Mouse (Mus musculus) spleen, postnatal 4 days (tissue): ENCODE data around the gene Gng7.

Experiments
- DNase-seq, 2 experiments: peaks; one replicate each; pipeline ENCODE4 v3.0.0; 2022; ENCODE audit warnings: low spot score in 2 of 2

Gene Gng7

DNA sequence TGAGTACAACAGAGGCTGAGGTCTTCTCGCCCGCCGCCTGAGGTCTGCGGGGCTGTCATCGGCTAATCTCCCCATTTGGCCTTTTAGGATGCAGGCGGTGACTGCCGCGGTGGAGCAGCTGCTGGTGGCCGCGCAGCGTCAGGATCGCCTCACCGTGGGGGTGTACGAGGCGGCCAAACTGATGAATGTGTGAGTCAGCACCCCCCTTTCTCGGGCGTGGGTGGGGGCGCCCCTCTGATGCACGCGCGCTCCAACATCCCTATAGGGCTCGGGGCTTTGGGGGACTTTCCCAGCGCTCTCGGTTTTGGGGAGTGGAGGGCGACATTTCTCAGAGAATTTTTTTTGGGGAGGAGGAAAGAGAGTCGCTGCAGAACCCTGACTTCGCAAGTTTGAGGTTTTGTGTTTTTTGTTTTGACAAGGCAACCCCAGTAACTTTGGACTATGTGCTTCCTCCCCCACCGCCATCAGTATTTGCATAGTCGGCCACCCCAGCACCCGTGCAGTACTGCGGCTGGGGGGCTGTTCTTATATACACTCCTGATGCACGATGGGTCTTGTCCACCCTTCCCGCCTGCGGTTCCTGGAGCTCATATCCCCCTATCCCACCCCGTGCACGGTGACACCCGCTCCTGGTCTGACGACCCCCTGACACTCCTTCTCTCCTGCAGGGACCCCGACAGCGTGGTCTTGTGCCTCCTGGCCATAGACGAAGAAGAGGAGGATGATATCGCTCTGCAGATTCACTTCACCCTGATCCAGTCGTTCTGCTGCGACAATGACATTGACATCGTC lies 84.2 kb downstream of the Gng7 start:
- DNase-seq = peak in 1 of 2 experiments; percentile 43

DNA sequence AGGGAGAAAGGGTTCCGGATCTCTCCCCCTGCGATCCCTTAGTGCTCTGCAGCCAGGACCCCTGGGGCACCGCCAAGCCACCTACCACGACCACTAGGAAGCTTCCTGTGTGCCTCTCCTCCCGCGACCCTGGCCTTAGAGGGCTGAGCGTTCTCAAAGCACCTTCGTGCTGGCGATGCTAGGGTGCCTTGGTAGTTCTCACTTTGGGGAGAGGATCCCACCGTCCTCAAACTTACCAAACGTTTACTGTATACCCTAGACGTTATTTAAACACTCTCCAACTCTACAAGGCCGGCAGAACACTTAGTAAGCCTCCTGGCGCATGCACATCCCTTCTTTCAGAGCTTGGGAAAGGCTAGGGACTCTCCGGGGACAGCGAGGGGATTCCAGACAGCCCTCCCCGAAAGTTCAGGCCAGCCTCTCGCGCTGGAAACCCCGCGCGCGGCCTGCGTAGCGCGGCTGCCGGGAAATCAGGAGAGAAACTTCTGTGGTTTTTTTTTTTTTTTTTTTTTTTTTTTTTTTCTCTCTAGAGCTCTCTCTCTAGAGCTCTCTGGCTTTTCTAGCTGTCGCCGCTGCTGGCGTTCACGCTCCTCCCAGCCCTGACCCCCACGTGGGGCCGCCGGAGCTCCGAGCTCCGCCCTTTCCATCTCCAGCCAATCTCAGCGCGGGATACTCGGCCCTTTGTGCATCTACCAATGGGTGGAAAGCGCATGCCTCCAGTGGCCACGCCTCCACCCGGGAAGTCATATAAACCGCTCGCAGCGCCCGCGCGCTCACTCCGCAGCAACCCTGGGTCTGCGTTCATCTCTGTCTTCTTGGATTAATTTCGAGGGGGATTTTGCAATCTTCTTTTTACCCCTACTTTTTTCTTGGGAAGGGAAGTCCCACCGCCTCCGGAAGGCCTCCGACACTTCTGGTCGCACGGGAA lies 85.2 kb downstream of the Gng7 start, which contains the start of gene Gadd45b:
Gadd45b (plus strand) TSS at position 775 of the 928 bp plus-strand sequence.
- peak; percentile 98 to 99 for DNase-seq

DNA sequence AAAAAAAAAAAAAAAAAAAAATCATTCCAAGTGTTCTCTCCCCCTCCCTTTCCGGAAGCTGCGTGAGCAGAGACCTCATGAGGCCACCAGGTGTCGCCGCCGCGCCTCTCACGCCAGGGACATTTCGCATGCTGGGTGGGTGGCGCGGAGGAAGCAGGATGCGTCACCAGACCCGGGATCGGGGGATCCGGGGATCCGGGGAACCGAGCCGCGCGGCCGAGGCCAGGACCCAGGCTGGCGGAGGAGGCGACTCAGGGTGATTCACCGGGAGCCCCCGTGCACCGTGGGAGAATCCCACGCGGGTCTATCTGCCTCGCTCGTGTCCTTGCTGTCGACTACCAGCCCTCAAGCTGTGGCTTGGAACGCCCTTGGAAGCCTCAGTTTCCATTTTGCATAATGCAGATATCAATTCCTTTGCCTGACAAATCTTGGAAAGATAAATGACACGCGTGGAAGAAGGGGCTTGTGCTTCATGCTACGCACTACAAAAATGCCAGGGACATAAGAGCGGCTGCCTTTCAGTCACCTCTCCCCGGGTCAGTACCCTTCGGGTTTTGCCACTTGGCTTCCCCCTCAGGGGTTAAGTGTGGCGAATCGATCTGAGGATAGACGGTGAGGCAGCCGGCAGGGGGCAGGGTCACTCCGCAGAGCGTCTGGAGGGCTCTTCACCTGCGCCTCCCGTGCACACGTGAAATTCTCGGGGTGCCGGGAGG lies 86.0 kb downstream of the Gng7 start:
- peak; percentile 81 to 92 for DNase-seq

DNA sequence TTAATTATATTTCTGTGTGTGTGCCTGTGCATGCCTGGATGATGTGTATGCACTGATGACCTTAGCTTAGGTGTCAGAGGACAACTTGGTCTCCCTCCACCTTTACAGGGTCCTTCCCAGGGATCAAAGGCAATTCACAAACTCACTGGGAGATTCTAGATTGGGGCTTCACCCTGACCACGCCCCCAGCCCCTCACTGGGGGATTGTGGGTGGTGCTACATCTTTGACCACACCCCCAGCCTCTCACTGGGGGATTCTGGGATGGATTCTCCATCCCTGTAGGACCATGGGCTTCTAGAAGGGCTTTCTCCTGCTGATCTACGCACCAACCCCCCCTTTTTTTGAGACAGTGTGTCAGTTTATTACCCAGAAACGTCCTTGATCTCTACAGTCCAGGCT lies 89.3 kb downstream of the Gng7 start:
- no peak for DNase-seq

DNA sequence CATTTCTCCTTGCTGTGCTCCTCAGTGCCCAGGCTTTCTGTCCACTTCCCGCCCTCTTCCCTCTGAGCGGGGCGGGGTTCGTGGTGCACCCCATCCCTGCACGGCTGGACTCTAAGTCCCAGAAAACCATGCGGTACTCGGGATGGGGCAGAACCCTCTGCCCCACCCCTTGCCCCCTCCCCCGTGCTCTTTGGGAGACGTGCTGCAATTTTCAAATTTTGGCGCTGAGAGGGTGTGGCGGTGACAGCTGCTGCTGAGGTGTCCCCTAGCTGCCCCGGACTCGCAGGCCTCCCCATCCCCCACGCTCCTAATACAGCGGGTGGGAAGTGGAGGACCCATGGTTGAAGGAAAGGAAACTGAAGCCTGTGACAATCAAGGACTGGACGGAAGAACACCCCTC lies 92.8 kb downstream of the Gng7 start:
- DNase-seq = no peak

DNA sequence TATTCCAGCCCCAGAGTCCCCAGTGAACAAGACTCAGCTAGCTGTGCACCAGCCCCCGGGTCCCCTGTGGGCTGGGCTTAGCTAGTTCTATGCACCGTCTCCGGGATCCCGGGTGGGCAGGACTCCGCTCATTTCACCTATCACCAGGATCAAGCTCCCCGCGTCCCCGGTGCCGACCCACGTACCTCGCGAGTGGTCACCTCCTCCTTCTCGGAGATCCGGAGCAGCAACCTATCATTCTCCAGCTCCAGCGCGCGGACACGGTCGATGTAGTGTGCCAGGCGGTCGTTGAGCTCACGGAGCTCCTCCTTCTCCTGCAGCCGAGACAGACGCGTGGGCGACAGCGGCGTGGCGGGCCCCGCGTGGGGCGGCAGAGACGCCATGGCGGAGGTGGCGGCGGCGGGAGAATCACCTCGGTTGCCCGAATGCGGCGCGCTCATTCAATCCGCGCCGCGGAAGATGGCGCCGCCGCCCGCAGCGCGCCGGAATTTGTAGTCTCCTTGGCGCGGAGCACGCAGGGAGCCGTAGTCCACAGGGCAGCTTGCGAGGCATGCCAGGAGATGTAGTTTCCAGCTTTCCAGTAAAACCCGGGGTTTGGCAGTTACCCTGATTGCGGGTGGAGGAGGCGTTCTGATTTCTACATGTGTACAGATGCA lies 96.8 kb downstream of the Gng7 start, which contains the start of gene Lmnb2:
Lmnb2 (minus strand) TSS at position 467 of the 656 bp plus-strand sequence.
- DNase-seq = peak; percentile 60 to 85

DNA sequence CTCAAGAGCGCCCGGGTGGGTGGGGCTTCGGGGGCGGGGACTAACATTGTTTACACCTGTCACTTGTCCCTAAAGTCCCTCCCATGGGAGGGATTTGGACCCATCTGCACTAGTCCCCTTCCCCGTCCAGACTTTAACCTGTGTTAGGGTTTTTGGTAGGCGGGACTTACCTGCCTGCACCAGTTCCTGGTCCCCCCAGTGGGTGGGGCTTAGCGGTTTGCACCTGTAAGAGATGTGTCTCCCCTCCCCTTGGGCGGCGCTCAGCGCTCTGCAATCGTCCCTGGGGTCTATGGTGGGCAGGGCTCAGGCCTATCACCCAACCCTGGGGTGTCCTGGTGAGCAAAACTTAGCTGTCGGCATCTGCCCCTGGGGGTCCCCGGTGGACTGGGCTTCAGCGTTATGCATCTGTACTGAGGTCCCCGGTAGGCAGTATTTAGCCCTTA lies 97.4 kb downstream of the Gng7 start:
- DNase-seq = no peak

DNA sequence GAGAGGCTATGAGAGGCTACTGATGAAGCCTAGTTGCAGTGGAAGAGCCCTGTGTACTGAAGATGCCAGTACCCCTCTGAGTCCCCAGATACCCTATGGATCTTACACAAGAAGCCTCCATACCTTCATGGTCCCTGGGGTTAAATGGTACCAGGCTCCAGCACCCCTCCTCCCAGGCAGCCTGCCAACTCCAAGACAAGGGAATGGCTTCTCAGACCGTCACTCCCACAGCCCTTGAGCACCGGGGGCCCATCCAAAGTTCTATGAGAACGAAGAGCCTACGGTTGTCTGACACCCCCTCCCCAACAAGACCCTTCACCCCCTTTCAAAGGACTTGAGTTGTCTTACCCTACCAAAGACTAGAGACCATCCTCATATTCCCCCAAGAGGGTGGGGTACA lies 99.0 kb downstream of the Gng7 start:
- no peak for DNase-seq

DNA sequence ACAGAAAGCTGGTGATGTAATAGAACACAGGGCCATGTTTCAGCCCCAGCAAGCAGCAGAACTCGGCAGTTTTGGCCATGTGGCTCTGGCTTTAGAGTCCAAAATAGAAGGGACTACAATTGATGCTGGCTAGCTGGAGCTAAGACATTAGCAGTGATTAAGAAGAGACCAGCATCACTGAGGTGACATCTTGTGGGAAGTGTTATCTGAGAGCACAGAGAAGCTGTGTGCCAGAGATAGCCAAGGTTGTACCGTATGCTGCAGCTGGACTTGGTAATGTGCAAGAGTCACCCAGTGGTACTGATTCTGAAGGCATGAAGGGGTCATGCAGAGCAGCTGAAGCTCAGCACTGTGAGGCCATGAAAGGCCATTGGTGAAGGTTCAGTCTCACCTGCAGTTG lies 99.5 kb downstream of the Gng7 start:
- DNase-seq = no peak

DNA sequence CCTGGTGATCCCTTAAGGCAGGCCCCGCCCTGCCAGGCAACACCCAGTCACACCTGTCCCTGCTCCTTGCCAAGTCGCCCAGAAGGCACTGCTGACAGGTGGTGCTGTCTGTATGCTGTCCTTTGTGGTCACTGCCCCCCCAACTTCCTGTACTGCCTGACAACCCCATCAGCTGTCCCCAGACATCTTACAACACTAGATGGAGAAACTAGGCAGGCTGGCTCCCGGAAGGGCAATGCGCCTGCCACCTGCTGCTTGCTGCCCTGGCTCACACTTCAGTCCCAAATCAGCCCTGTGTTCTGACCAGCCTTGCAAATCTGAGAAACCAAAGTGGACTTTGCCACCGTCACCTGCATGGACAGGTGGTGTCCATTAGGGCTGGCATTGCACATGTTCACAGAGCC lies 100.5 kb downstream of the Gng7 start:
- no peak for DNase-seq

DNA sequence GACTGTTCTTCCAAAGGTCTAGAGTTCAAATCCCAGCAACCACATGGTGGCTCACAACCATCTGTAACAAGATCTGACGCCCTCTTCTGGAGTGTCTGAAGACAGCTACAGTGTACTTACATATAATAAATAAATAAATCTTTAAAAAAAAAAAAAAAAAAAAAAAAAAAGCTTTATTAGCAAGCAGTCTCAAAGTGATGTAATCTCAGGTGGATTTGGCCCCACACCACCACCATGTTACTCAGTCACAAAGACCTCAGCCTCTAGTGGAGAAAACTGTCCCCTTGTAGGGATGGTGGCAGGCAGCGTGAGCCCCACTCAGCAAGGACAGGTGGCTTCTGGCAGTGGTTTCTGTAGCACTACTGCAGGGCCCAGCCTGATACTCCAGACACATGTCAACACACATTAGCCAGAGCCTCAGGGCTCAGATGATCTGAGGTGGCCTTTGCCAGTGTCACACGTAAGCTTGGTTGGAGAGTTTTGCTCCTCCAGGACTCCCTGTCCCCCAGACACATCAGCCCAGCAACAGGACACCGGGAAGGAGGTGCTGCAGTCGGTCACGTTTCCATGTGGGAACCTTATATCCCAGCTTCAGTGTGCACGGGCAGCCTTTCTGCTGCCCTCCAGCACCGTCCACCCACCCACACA lies 101.3 kb downstream of the Gng7 start:
- DNase-seq = no peak

DNA sequence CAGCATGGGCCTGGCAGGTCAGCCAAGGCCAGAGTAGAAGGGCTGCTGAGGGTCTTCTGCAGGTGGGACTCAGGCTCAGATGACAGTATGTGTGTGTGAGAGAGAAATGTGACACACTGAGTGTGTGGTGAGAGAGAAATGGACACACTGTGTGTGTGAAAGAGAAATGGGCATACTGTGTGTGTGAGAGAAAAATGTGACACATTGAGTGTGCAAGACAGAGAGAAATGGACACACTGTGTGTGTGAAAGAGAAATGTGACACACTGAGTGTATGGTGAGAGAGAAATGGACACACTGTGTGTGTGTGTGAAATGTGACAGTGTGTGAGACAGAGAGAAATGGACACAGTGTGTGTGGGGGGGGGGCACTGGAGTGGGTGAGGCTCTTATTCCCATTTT lies 102.9 kb downstream of the Gng7 start:
- no peak for DNase-seq

DNA sequence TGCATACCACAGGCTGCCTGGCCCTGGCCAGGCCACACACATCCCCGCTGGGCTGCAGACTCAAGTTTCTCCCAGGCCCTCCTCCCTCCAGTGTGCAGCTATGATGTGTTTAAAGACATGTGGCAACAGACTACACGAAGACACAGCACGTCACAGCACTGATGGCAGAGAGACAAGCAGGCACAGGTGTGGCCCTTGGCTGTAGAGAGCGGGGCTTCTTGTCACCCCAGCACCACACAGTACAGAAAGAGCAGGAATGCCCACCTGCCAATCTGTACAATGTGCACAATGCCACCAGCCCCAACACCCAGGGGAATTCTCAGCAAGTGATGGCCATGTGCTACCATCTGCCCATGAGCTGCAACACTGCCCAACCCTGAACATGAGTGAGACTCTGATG lies 103.4 kb downstream of the Gng7 start:
- DNase-seq = no peak

DNA sequence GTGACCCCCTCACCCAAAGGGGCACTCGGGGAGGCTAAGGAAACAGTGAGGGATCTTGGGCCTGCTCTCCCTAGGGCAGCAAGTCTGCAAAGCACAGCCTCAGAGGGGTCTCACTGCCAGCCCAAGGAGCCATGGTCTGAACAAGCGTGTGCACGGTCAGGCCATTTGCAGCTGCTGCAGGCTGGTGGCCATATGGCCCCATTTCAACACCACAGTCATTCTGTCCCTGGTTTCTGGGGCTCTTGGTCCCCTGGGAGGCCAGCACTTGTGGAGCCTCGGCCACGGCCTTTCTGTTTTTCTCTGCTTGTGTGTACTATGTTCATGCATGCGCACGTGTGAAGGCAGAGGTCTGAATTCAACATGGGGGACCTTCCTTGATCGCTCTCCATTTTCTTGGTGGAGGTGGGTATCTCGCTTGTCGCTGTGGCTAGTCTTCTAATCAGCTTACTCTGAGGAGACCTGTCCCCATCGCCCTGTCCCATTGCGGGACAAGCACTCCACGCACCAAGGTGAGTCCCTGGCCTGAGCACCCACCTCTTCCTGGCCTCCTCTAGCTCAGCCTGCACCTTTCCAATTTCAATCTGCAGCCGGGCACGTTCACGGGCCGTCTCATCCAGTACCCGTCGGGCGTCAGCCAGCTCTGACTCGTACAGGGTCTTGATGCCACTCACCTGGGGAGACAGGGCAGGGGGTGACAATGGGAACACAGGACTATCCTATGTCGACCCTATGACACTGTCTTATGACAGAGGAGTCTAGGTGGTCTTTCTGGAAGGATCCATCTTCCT lies 105.2 kb downstream of the Gng7 start:
- DNase-seq = no peak

DNA sequence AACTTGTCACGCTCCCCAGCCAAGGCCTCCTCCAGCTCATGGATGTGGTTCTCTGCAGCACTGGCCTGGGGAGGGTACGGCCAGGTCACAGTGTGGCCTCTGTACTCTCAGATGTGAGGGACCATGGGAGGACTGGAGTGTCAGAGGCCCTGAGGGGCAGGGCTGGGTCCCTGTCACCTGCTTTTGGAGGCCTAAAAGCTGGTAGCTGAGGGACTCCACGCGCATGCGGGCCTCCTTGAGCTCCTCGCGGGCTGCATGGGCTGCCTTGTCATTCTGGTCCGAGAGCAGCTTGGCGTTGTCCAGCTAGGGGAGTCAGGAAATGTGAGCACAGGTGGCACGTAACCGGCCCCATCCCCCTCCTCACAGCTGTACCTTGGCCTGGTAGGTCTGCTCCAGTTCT lies 110.0 kb downstream of the Gng7 start:
- DNase-seq = no peak

DNA sequence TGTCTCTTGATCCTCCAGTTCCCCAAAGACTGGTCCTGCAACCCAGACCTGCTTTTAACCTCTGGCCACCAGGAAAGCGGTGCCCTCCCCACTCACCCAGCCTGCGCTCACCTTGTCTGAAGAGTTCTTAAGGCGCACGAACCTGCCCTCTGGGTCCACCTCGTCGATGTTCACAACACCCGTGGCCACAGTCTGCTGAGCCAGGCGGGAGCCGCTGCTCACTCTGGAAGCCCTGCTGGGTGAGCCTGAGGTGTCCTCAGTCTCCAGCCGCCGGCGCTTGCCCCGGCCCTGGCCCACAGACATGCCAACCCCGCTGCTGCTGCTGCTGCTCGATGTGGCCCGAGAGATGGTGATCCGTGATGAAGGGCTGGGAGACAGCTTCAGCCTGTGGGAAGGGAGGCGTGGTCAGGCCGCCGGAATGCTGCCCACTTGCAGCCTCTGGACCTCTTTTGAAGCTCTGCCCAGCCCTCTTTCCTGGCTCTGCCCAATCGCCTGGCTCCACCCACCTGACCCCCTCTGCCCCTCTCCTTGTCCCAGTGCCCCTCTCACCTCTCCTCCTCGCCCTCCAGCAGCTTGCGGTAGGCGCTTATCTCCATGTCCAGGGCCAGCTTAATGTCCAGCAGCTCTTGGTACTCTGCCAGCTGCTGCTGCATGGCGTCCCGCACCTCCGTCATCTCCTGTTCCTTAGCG lies 110.6 kb downstream of the Gng7 start:
- DNase-seq = no peak

DNA sequence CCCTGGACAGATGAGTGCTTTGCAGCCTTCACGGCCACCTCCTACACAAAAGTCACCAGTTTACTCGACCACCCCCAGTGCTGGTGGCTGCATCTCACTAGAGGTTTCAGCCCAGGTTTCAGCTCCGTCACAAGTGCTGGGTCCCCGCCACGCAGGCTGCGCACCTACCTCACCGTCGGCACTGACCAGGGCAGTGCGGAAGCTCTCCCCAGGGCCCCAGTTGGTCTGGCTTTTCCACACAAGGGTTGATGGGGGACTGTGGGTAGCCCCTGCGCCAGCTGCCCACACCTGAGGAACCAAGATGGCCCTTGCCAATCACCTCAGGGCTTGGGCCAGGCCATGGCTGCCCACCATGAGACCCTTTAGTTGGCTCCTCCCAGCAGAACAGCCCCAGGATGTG lies 111.5 kb downstream of the Gng7 start:
- no peak for DNase-seq

DNA sequence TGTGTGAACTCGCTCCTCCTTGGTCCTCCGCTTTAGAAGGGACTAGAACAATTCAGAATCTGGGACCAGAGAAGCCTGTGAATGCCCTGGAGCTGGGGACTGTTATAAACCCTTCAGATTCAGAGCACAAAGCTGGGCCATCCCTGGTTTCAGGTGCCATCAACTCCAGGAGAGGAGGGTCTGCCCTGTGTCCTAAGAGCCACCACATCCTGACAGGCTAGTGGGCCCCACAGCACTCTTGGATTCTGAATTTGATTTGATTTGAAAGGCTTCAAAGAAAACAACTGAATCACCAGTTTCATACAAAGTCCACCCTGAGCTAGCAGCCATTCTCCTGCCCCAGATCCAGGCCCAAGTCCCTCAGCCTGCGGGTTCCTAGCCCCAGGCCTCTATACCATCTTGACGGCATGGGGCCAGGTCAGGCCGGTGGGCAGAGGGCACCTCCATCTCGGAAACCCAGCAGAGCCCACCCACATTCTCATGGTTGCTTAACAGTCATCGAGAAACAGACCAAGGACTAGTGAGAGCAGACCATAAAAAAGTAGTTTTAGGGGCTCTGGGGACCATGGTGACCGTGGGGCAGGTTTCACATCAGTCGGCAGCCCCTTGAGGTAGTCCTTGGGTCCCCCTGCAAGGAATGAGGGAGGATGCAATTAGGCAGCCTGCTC lies 112.3 kb downstream of the Gng7 start:
- DNase-seq = no peak
